Mouse (Mus musculus) cerebellum, postnatal 10 days (tissue): Measurements from ENCODE around the gene Rbm4b.
"Not testable (repeated sequence)": the region's sequence is repeated elsewhere in the genome, so short reads cannot be mapped to it uniquely, and the experiment has no call there.

Experiments
- DNase-seq, 2 experiments: peaks; one replicate each; pipeline ENCODE4 v3.0.0; 2021; ENCODE audit warnings: mixed read lengths in 2 of 2

The Rbm4b gene

DNA sequence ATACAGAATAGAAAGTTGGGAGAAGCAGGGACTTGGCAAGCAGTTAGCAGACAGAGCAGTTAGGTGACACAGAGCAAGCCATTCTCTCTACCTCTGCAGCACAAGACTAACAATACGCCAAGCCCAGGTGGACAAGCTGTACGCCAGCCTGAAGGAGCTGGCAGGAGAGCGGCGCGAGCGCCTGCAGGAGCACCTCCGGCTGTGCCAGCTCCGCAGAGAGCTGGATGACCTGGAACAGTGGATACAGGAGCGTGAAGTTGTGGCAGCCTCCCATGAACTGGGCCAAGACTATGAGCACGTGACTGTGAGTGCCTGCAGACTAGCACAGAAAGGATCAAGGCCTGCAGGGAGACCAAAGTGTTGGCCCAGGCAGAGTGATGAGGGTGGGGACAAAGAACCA lies 10.6 kb upstream of the Rbm4b start:
- DNase-seq = peak in 1 of 2 experiments; percentile 38

DNA sequence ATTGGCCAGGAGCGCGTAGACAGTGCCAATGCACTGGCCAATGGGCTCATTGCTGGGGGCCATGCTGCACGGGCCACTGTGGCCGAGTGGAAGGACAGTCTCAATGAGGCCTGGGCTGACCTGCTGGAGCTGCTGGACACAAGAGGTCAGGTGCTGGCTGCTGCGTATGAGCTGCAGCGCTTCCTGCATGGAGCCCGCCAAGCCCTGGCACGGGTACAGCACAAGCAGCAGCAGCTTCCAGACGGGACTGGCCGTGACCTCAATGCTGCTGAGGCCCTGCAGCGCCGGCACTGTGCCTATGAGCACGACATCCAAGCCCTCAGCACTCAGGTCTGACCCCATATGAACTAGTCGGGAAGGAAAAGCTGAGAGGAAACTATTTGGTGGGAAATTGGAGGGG lies 9.7 kb upstream of the Rbm4b start:
- peak; percentile 90 to 92 for DNase-seq

DNA sequence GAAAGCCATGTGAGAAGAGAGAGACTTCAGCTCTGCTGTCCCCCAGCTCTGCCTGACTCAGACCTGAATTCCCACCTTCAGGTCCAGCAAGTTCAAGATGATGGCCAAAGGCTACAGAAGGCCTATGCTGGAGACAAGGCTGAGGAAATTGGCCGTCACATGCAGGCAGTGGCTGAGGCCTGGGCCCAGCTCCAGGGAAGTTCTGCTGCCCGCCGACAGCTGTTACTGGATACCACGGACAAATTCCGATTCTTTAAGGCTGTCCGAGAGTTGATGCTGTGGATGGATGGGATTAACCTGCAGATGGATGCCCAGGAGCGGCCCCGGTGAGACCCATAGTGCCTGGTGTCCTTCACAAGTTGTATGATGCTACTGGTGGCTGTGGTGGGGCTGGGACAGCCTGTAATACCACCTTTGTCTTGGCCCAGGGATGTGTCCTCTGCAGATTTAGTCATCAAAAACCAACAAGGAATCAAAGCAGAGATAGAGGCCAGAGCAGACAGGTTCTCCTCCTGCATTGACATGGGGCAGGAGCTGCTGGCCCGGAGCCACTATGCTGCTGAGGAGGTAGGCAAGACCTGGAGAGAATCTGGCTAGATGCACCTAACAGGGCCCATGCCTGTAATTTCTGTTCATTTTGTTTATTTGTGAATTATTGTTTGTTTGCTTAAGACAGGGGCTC lies 8.5 kb upstream of the Rbm4b start:
- peak; percentile 49 to 58 for DNase-seq

DNA sequence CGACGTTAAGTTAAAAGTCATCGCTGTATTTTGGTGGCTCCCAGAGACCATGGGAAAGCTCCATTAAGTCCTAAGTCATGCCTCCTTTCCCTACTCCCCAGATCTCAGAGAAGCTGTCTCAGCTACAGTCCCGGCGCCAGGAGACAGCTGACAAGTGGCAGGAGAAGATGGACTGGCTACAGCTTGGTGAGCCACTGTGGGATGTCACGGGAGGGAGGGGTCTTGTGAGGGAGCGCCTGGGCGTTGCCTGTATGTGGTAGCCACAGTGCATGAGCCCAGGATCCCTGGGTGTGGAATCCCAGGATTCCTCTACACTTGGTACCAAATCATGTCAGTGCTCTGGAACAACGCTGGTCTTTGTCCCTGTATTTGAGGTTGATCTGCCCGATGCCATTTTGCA lies 7.8 kb upstream of the Rbm4b start:
- DNase-seq = no peak

DNA sequence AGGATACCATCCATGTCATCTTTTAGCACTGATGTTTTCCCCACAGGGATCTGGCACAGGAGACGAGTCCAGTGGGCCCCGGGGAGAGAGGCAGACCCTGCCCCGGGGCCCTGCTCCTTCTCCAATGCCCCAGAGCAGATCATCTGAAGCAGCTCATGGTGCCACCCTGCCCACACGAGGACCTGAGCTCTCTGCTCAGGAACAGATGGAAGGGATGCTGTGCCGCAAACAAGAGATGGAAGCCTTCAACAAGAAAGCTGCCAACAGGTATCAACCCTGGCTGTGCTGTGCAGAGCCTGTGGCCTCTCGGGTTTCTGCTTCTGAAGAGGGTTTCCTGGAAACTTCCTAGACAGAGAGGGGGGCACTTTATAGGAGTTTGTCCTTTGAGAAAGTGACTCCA lies 6.3 kb upstream of the Rbm4b start:
- DNase-seq = no peak

DNA sequence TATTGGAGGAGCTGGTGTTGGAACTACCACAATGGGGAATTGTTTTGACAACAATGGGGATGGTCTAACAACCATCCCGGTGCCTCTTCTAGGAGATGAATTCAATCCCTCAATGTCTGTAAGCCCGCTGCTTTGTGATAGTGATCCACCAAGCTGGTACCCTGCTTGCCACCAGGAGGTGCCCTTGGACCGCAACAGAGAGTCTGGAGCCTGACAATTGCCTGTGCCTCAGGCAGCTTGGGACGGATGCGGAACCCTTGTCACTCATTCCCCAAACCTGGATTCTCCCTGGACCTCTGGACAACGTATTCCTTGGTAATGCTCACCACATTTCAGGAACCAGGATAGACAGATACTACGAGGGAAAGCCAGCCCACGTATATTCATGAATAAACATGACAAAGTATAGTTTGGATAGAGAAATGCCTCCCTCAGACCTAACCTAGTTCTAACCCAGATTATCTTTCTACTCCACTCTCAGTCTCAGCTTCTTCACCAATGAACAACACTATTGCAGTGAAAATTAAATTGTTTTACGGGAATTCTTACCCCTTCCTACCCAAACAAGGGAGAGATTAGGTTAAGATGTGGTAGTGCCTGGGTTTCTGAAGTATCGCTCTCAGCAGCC lies 618 bp upstream of the Rbm4b start:
- DNase-seq = peak; percentile 95 to 96

DNA sequence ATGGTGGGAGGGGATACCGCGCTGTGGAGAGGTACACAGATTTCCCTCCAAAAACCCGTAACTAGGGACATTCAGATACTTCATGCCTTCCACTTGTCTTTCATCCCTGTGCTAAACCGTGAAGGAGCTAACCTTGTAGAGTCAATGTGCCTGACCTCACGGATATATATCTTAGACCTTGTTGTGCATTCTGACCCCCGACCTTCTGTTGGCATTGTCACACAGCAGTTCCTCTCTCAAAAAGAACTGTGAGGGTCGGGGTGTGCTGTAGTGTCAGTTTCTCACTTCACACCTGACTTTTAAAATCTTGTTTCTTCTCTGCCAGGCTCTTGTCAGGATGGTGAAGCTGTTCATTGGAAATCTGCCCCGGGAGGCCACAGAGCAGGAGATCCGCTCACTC lies 624 bp downstream of the Rbm4b start:
- no peak for DNase-seq

DNA sequence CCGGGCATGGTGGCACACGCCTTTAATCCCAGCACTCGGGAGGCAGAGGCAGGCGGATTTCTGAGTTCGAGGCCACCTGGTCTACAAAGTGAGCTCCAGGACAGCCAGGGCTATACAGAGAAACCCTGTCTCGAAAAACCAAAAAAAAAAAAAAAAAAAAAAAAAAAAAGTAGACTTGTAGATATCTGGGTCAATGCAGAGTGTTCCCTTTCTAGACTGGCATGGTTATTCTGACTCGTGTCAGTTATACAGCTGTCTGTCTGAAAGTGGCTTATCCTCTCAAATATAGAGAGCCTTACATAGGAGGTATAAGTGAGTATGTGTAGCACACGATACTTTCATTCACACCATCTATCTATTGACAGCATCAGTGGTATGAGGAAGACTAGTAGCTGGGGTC lies 4.2 kb downstream of the Rbm4b start:
- DNase-seq = not testable (repeated sequence)

DNA sequence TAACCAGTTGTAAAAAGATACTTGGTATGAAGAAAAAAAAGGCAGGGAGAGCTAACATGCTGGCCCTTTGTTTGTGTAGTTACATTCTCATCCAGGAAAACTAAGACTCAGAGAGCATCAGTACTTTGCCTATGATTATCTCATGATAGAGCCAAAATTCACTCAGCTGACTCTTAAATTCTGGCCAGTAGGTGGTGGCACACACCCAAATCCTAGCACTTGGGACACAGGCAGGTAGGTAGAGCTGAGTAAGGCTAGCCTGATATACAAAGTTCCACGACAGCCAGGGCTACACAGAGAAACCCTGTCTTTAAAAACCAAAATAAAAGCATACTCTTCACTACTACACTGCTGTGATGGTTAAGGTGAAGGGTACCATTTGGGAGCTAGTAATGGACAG lies 6.6 kb downstream of the Rbm4b start:
- peak; percentile 63 to 66 for DNase-seq

DNA sequence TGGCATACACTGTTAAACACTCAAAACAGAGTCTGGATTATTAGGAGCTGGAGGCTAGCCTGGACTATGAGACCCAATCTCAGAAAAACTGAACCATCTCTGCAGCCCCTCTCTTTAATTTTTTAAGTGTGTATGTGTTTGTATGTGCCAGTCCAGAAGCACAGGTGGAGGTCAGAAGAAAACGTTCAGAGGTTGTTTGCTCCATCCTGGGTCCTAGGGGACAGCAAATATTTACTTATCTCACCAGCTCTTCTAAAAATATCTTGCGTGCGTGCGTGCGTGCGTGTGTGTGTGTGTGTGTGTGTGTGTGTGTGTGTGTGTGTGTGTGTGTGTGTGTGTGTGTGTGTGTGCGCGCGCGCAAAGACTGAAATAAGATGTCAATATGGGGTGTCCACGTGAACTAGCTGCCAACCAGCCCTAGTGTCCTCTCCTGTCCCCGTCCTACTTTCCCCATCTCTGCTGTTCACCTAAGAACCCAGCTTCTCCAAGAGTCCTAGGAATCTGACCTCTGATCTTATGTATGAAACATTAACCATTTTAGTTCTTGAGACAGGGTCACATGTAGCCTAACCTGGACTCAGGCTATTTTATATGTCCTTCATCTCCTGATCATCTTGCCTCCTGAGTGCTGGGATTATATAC lies 11.3 kb downstream of the Rbm4b start:
- DNase-seq = no peak

DNA sequence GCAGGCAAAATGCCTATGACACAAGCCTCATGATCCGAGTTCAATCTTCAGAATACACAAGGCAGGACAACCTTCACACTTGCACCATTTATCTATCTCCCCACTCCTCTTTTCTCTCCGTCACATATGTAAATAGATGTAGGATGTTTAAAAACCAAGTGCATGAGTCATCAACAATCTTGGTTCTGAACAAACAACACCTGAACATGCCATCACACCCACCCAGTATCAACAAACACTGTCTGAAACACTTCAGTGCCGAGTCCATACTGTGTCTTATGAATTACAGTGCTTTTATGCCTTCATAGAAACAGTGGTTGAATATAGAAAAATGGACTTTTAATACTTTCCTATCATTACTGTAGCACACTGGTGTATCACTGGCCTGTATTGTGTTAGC lies 16.5 kb downstream of the Rbm4b start:
- no peak for DNase-seq

DNA sequence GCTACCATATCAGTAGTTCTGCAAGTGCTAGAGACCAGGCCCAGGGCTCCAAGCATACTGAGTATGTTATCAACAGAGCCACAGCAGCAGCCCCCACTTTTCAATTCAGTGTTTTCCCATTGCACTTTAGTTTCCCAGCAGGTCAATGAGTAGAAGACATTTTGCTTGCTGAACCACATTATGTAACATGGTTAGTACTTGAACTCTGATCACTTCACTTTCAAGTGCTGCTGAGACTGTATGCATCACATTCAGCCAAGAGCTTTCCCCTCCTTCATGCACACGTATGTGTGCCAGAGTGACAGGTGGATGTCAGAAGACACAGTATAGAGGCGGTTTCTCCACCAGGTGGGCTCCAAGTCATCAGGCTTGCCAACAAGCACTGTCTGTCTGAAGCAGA lies 26.6 kb downstream of the Rbm4b start:
- no peak for DNase-seq

DNA sequence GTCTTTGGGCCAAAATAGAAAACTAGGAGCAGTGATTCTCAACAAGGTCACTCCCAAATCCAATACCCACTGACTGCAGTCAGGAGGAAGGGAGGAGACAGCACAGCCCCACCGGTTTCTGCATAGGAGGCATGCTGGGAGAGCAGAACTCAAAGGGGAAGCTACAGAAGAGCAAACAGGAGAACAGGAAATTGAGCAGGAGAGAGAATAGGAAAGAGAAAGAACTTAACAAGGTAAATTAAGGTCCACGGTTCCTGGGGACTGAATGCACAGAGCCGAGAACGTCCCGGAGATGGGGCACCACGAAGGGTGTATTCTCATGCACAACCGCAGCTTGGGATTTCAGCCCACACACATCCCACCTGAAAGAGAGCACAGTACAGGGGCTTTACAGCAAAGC lies 28.9 kb downstream of the Rbm4b start:
- no peak for DNase-seq

DNA sequence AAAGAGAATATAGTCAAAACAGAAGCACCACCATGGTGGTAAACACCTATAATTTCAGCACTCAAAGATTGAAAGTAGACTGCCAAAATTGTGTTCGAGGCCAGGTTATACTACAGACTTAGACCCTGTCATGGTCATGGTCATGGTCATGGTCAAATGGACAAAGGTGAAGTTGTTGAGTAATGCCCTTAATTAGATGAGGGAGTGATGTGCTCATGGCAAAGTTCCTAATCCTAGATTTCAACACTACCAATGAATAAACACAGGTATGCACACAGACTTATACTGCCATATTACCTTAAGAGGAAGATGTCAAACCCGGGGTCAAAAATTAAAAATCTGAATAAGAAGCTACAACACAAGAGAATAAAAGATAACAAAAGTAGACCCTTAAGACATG lies 30.0 kb downstream of the Rbm4b start:
- no peak for DNase-seq

DNA sequence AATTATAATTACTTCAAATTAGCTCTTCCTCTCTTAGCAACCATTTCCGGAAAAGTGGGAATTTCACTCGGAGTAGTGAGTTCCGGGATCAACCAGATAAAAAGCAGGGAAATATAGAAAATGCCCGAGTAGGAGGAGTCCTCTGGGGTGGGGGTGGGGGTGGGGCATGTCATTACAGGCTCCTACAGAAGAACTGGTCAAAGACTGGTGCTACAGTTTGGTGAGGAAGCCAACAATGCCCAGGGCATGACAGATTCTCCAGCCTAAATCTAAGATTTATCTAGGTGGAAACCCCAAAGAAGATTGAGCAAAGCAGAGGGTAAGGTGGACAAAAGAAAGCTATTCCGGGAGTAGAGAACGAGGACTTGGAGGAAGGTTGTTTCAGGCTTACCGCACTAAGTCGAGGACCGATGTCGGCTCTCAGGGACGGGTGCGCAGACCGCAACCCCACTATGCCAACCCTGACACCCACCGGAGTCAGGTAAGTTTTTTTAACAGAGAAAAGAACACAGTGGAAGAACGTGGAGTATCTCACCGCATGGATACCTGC lies 37.1 kb downstream of the Rbm4b start:
- no peak for DNase-seq

DNA sequence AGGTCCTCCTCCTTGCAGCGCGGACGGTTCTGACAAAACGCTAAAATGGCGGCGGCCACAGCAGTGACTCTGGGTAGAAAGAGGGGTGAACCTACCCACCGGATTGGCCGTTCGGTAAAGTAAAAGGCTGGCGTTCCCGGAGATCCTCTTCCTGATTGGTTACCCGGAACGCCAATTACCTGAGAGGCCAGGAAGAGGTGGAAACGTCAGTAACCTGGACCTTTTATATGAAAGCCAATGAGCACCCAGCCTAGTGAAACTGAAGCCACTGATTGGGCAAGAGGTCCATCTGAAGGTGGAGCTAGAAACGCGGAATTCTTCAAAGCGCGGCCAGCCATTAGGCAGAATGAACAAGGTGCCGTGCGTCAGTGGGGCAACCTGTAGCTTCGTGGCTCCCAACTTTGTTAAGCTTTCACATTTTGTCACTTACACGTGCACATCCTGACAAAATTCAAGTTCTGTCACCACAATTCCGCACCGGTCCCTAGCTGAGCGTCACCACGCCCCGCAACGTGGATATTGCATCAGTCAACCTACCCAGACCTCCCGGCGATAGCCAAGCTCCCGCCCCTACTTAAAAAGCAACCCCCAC lies 37.6 kb downstream of the Rbm4b start, which contains the start of gene Rbm4:
Rbm4 (minus strand) TSS at position 71 of the 592 bp plus-strand sequence.
- DNase-seq = peak; percentile 98 to 99

DNA sequence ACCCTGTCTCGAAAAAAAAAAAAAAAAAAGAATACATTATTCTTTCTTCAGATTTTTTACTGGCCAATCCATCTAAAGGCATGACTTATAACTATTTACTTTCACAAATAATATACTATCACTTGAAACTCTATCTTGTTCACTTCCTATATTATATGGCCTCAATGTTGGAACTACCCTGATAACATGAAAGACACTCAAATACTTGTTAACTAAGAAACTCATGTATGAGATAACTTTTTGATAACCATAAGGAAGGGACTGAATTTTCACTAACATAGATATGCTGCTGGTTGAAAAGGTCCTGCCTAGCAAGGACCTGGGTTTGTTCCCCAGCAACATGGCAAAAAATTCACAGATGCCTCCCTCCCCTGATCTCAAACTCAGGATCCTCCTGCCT lies 39.6 kb downstream of the Rbm4b start:
- no peak for DNase-seq

DNA sequence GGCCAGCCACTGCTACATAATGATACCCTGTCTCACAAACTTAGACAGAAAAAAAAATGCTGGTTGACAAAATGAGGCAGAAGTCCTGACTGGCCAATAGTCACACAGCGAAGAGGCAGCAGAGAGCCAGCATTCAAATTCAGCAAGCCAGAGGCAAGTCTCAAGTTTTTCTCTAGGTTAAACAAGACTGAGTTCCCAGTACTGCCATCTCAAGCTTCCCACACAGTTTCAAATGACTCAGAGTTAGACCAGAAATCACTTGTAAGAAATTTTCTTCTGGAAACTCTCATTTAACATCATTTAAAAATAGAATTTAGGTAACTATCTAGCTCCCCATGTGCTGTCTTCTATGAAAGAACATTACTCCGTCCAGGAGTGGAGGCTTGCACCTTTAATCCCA lies 41.5 kb downstream of the Rbm4b start:
- no peak for DNase-seq

DNA sequence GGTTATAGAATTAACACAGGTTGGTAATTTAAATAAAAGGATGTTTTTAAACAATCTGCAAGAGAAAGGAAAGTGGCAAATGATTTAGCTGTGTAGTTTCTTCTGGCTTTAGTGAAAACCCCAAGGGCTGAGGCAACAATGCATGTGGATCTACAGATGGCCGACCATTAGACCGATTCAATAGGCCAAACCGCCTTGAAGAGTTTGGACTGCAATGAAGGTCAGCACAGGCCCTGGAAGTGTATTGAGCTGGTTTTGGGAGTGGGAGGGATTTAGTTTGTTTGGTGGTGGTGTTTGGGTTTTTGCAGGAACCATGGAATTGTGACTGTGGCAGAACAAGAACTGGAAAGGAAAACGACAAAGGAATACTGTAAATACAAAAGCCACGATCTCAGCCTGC lies 42.8 kb downstream of the Rbm4b start:
- DNase-seq = no peak

DNA sequence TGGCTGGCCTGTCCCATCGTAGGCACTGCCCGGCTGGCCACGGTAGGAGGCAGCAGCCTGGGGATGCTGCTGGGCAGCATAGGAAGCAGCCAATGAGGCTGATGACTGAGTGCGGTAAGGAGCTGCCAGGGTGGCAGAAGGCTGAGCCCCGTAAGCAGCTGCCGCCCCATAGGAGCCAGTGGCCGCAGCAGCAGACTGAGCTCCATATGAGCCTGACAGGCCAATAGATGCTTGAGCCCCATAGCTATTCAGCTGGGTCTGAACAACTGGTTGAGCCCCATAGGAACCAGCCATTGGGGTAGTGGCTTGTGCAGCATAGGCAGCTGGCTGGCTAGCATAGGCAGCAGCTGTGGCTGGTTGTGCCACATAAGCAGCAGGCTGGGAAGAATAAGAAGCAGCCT lies 46.4 kb downstream of the Rbm4b start:
- peak; percentile 62 to 66 for DNase-seq

DNA sequence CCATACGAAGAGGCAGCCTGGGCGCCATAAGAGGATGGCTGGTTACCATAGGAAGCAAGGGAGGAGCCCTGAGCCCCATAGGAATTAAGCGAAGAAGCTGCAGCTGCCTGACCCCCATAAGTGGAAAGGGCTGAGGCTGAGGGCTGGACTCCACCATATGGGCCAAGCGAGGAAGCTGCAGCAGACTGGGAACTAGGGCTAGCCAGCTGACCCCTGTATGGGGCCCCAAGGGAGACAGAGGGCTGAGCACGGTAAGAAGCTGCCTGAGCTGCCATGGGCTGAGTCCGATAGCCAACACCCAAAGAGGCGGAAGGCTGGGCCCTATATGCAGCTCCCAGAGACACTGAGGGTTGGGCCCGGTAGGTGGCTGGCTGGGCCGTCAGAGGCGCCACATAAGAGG lies 47.0 kb downstream of the Rbm4b start:
- DNase-seq = peak; percentile 29 to 35

DNA sequence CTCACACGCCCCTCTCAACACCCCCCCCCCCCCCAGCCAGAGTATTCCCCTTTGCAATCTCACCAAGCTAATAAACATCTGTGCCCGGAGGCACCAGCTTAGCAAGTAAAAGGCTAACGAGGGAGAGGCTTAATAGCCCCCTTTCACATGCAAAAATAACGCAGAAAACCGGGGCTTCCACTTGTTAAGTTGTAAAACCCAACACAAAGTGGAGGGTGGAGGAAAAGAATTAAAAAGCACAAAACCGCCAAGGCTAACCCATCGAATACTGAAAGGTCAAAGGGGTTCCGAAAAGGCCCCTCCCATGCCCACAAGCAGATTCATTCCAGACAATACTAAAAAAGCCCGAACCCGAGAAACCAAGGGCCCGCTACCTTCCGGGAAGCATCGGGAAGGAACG lies 54.0 kb downstream of the Rbm4b start:
- DNase-seq = no peak

DNA sequence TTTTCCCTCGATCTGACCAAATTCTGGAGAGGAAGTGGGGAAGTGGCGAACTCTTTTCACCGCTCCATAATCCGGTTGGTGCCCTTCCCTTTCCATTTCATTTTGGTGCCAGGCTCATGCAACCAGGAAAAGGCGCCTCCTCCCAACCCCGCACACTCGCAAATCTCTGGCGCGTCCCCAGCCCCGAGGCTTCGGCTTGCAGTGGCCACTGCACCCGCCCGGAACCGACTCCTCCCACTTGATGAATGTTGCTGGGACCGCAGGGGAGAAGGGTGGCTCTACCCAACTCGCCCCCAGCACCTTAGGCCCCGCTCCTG lies 54.4 kb downstream of the Rbm4b start:
- no peak for DNase-seq
